Mouse (Mus musculus): ENCODE results near the gene Fzr1.

- TF ChIP-seq CTCF (conservative IDR thresholded peaks at IDR 0.05; ENCODE audit: low read length) (no peak), NANOG (IDR thresholded peaks at IDR 0.05; ENCODE audit: borderline replicate concordance, low read length) (no peak)
Observed at GRCm38 (mm10) chr10:81356991-81357844, 21.1 kb downstream of the Fzr1 start, which contains the start of gene Mfsd12.
